Comparison of ENCODE assay signal across 8 mouse cellular contexts in genomic region chr8:13529011-13529840, GRCm38 (mm10). TPM values are rescaled to one million over a fixed set of nuclear protein-coding genes. Genes with fewer than 3 reads are reported as not detected.
DNase-seq lines count a peak whose midpoint lies in the region; ATAC-seq and TF ChIP-seq lines count a peak whose summit lies in the region.
"Had no signal": no experiment of that assay in that cellular context is flagged by ENCODE, and none has a peak within 500 bp of the region (broad histone marks: within the 10 kb centered on the region; RNA-seq: fewer than 3 reads in every experiment).

No protein-coding gene starts in this region.

- H3K4me2 ChIP-seq in intestine, embryonic 14.5 days (ENCODE audit: low read length): no peak overlapping the region
- no peak overlapping the region for H3K4me2 ChIP-seq in intestine, postnatal 0 days (replicated peaks; ENCODE audit: low read depth)
- H3K4me2 ChIP-seq in limb, embryonic 12.5 days: no peak overlapping the region

- TF ChIP-seq CTCF in intestine, postnatal 0 days (IDR thresholded peaks at IDR 0.05; ENCODE audit: low read depth): no peak

- 0 out of 2 replicates have a peak, but pooled peaks cover 2% of the 10 kb centered on the region for H3K9me3 ChIP-seq in intestine, embryonic 14.5 days (ENCODE audit: control insufficient read depth, low read length)
- H3K9me3 ChIP-seq in intestine, postnatal 0 days (ENCODE audit: control insufficient read depth): no peaks in the 10 kb centered on the region
- peaks cover 6% of the 10 kb centered on the region; the same call in 1 of the 2 replicates for H3K9me3 ChIP-seq in embryonic facial prominence, embryonic 10.5 days
- H3K9me3 ChIP-seq in limb, embryonic 12.5 days: peaks cover 7% of the 10 kb centered on the region; the same call in 1 of the 2 replicates

- no peak overlapping the region for H3K4me3 ChIP-seq in intestine, embryonic 14.5 days (ENCODE audit: low read depth, low read length)
- H3K4me3 ChIP-seq in intestine, postnatal 0 days (ENCODE audit: low read depth, low read length): no peak overlapping the region
- H3K4me3 ChIP-seq in embryonic facial prominence, embryonic 10.5 days: no peak overlapping the region
- H3K4me3 ChIP-seq in limb, embryonic 12.5 days (replicated peaks): no peak overlapping the region

- H3K27ac ChIP-seq in intestine, embryonic 14.5 days (ENCODE audit: low read depth): peak overlapping the region; percentile 57; the same call in 1 of the 2 replicates
- no peak overlapping the region for H3K27ac ChIP-seq in intestine, postnatal 0 days (ENCODE audit: low read depth, low read length)
- peak overlapping the region; percentile 44 for H3K27ac ChIP-seq in embryonic facial prominence, embryonic 10.5 days (replicated peaks)
- H3K27ac ChIP-seq in limb, embryonic 12.5 days: no peak overlapping the region

- H3K36me3 ChIP-seq in intestine, embryonic 14.5 days (ENCODE audit: control insufficient read depth, insufficient read depth, low read length): no peaks in the 10 kb centered on the region
- no peaks in the 10 kb centered on the region; the same call in 1 of the 2 replicates for H3K36me3 ChIP-seq in intestine, postnatal 0 days (ENCODE audit: control insufficient read depth, insufficient read depth)
- H3K36me3 ChIP-seq in embryonic facial prominence, embryonic 10.5 days (replicated peaks): no peaks in the 10 kb centered on the region
- H3K36me3 ChIP-seq in limb, embryonic 12.5 days: no peaks in the 10 kb centered on the region

- no peak for ATAC-seq in intestine, embryonic 14.5 days (replicated peaks; ENCODE audit: low FRiP score, low TSS enrichment, low read depth)
- no peak for ATAC-seq in intestine, postnatal 0 days
- no peak for ATAC-seq in limb, embryonic 12.5 days (ENCODE audit: insufficient number of reproducible peaks, insufficient read depth, low FRiP score, low TSS enrichment, low read depth)
- ATAC-seq in frontal cortex, adult (ENCODE audit: low TSS enrichment): no peak

- no peak overlapping the region for H3K9ac ChIP-seq in intestine, embryonic 14.5 days (ENCODE audit: low read length)
- H3K9ac ChIP-seq in intestine, postnatal 0 days (ENCODE audit: low read depth, low read length): no peak overlapping the region; the same call in 1 of the 2 replicates
- 0 out of 2 replicates have a peak overlapping the region, but pooled peaks have one; percentile 27 for H3K9ac ChIP-seq in limb, embryonic 12.5 days (replicated peaks)

- DNase-seq in intestine, embryonic 14.5 days (ENCODE audit: low spot score): no peak
- DNase-seq in embryonic facial prominence, embryonic 10.5 days (ENCODE audit: low spot score): no peak
- DNase-seq in gastrocnemius, postnatal 25 days: peak; percentile 41
- no peak for DNase-seq in left cerebral cortex, adult 9 months (ENCODE audit: low spot score in 2 of 2)

- peaks cover 37% of the 10 kb centered on the region for H3K4me1 ChIP-seq in intestine, embryonic 14.5 days (replicated peaks; ENCODE audit: control insufficient read depth, insufficient read depth, low read length)
- H3K4me1 ChIP-seq in intestine, postnatal 0 days (replicated peaks; ENCODE audit: control insufficient read depth, insufficient read depth, low read length): peaks cover 14% of the 10 kb centered on the region
- peaks cover 8% of the 10 kb centered on the region for H3K4me1 ChIP-seq in embryonic facial prominence, embryonic 10.5 days
- peaks cover 26% of the 10 kb centered on the region for H3K4me1 ChIP-seq in limb, embryonic 12.5 days (replicated peaks)

- WGBS in intestine, embryonic 14.5 days: 48% methylated on average over 15 of the region's 15 CpGs
- WGBS in intestine, postnatal 0 days: 58% methylated on average over 15 of the region's 15 CpGs
- WGBS in embryonic facial prominence, embryonic 10.5 days: 64% methylated on average over 15 of the region's 15 CpGs
- WGBS in limb, embryonic 12.5 days: 57% methylated on average over 15 of the region's 15 CpGs

- H3K27me3 ChIP-seq in intestine, embryonic 14.5 days (replicated peaks; ENCODE audit: control insufficient read depth, insufficient read depth, low read length): no peaks in the 10 kb centered on the region
- H3K27me3 ChIP-seq in intestine, postnatal 0 days (replicated peaks; ENCODE audit: control insufficient read depth, insufficient read depth, low read length): no peaks in the 10 kb centered on the region
- H3K27me3 ChIP-seq in embryonic facial prominence, embryonic 10.5 days (replicated peaks; ENCODE audit: low read depth, poor library complexity, severe bottlenecking): no peaks in the 10 kb centered on the region
- H3K27me3 ChIP-seq in limb, embryonic 12.5 days: no peaks in the 10 kb centered on the region

RNA-seq across cellular contexts. Expression of gene 1700029H14Rik, which starts 33.0 kb away (rescaled TPM):
- not detected in 2 replicates for polyA plus RNA-seq in intestine, embryonic 14.5 days (2014; fragmentation: Nextera tagmentation; extraction: Ambion mirVana)
- not detected in 2 replicates for polyA plus RNA-seq in intestine, postnatal 0 days (2015; fragmentation: Nextera tagmentation; extraction: Ambion mirVana)
- polyA plus RNA-seq in embryonic facial prominence, embryonic 10.5 days (2016; fragmentation: Nextera tagmentation; extraction: Ambion mirVana): not detected in 2 replicates
- not detected for total RNA-seq in gastrocnemius, postnatal 25 days (2021)
- not detected in 2 replicates for polyA plus RNA-seq in limb, embryonic 12.5 days (2016; fragmentation: Nextera tagmentation; extraction: Ambion mirVana)
- total RNA-seq: layer of hippocampus, adult 8-10 months had no signal

RNA-seq across cellular contexts. Expression of gene Gas6, which starts 34.9 kb away (rescaled TPM):
- 28.0 and 28.7 TPM in 2 replicates for polyA plus RNA-seq in intestine, embryonic 14.5 days (2014; fragmentation: Nextera tagmentation; extraction: Ambion mirVana)
- polyA plus RNA-seq in intestine, postnatal 0 days (2015; fragmentation: Nextera tagmentation; extraction: Ambion mirVana): 75.6 and 77.3 TPM in 2 replicates
- polyA plus RNA-seq in embryonic facial prominence, embryonic 10.5 days (2016; fragmentation: Nextera tagmentation; extraction: Ambion mirVana): 7.8 and 8.2 TPM in 2 replicates
- 10 to 100 TPM; 66.3 to 67.5 TPM for total RNA-seq in gastrocnemius, postnatal 25 days (2021)
- polyA plus RNA-seq in limb, embryonic 12.5 days (2016; fragmentation: Nextera tagmentation; extraction: Ambion mirVana): 7.9 and 10.3 TPM in 2 replicates

Comparison
In these comparisons a context has a peak if more than half of its experiments do, and no peak if none do; other contexts are left out.
1. H3K27ac ChIP-seq: peak in intestine, embryonic 14.5 days (single experiment) and embryonic facial prominence, embryonic 10.5 days (single experiment); none in intestine, postnatal 0 days (single experiment) and limb, embryonic 12.5 days (single experiment).